Mouse (Mus musculus) neural tube, embryonic 15.5 days (tissue): ENCODE measurements around the gene P4ha1. TPM values are rescaled to one million over a fixed set of nuclear protein-coding genes. Genes with fewer than 3 reads are reported as not detected.
"Not testable (repeated sequence)": the region's sequence is repeated elsewhere in the genome, so short reads cannot be mapped to it uniquely, and the experiment has no call there.

ENCODE experiments used
- ATAC-seq: fragments of 200-750 bp; cut with Nextera tagmentation; 2 replicates; pipeline ENCODE4 v1.8.0; 2017; ENCODE audit warnings: mild to moderate bottlenecking, moderate TSS enrichment, moderate library complexity; ENCODE audit not compliant: low FRiP score
- H3K27ac ChIP-seq: fragments of 300-500 bp; sonication (generic); replicated peaks from 2 replicates; pipeline ENCODE4 v1.5.1; 2015; ENCODE audit warnings: mild to moderate bottlenecking, inconsistent platforms
- H3K27me3 ChIP-seq: fragments of 300-500 bp; sonication (generic); replicated peaks from 2 replicates; pipeline ENCODE4 v1.6.1; 2015; ENCODE audit warnings: inconsistent platforms
- H3K36me3 ChIP-seq: fragments of 300-500 bp; sonication (generic); 2 replicates; pipeline ENCODE4 v1.6.1; 2015; ENCODE audit warnings: inconsistent platforms
- H3K4me1 ChIP-seq: fragments of 300-500 bp; sonication (generic); 2 replicates; pipeline ENCODE4 v1.6.1; 2015; ENCODE audit warnings: inconsistent platforms
- H3K4me2 ChIP-seq: fragments of 300-500 bp; sonication (generic); 2 replicates; pipeline ENCODE4 v1.6.1; 2015; ENCODE audit warnings: inconsistent platforms, mild to moderate bottlenecking, moderate library complexity
- H3K4me3 ChIP-seq: fragments of 300-500 bp; sonication (generic); replicated peaks from 2 replicates; pipeline ENCODE4 v1.5.1; 2015; ENCODE audit warnings: mild to moderate bottlenecking, inconsistent platforms
- H3K9ac ChIP-seq: fragments of 300-500 bp; sonication (generic); replicated peaks from 2 replicates; pipeline ENCODE4 v1.6.1; 2015; ENCODE audit warnings: mild to moderate bottlenecking, inconsistent platforms
- H3K9me3 ChIP-seq: fragments of 300-500 bp; sonication (generic); replicated peaks from 2 replicates; pipeline ENCODE4 v1.6.1; 2016; ENCODE audit warnings: inconsistent platforms
- WGBS: fragments of 180-500 bp; shearing (Covaris S2); methylation state at CpG from one replicate; pipeline ENCODE4 v1.1.7; 2015; ENCODE audit warnings: mixed read lengths; 5-methylcytosine and 5-hydroxymethylcytosine counted together
- polyA plus RNA-seq: library from polyadenylated mRNA; unstranded; fragments of >200 nt; fragmentation: Nextera tagmentation; extraction: Ambion mirVana; gene quantifications from 2 replicates; pipeline ENCODE4 v1.2.1, GENCODE M21; 2015

P4ha1 gene
- polyA plus RNA-seq, 1 experiment from 2014 or later, result 31.1 TPM

GRCm38 (mm10) chr10:59292558-59292957, 30.5 kb upstream of the P4ha1 start:
- Histone ChIP-seq H3K9ac (no peak overlapping the region), H3K27ac (no peak overlapping the region), H3K9me3 (no peaks in the 10 kb centered on the region), H3K4me1 (no peaks in the 10 kb centered on the region), H3K36me3 (no peaks in the 10 kb centered on the region), H3K4me2 (no peak overlapping the region), H3K27me3 (no peaks in the 10 kb centered on the region), H3K4me3 (no peak overlapping the region)
- ATAC-seq, result peak; percentile 80
- 30% methylated on average over 4 of the region's 4 CpGs for WGBS

GRCm38 (mm10) chr10:59295241-59295811, 27.8 kb upstream of the P4ha1 start:
- no peak for ATAC-seq
- H3K27me3 ChIP-seq, result no peaks in the 10 kb centered on the region
- H3K4me3 ChIP-seq, result no peak overlapping the region
- WGBS, result 67% methylated on average over 8 of the region's 8 CpGs
- no peak overlapping the region for H3K27ac ChIP-seq
- H3K36me3 ChIP-seq, result no peaks in the 10 kb centered on the region
- H3K9ac ChIP-seq, result no peak overlapping the region
- H3K4me1 ChIP-seq, result no peaks in the 10 kb centered on the region
- no peaks in the 10 kb centered on the region for H3K9me3 ChIP-seq
- H3K4me2 ChIP-seq, result no peak overlapping the region

DNA sequence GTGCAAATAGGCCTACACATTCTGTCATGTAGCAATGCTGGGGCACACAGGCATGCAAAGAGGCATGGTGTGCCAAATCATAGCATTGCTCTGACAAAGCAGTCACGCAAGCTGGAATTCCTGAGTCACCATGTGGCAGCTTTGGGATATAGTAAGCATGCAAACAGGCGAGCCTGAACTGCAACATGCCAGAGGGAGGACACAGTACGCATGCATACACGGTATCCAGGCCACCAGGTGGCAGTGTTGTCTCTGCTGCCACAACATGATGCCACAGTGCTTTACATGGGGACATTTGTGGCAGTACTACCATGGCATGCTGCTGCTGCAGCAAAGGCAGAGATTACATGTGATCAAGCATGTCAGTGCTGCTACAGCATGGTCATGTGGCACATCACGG, 26.8 kb upstream of the P4ha1 start:
- ATAC-seq, result peak; percentile 69
- no peak overlapping the region for H3K9ac ChIP-seq
- WGBS, result 30% methylated on average over 5 of the region's 5 CpGs
- no peak overlapping the region for H3K27ac ChIP-seq
- no peaks in the 10 kb centered on the region for H3K27me3 ChIP-seq
- no peak overlapping the region for H3K4me3 ChIP-seq
- H3K36me3 ChIP-seq, result no peaks in the 10 kb centered on the region
- no peak overlapping the region for H3K4me2 ChIP-seq
- no peaks in the 10 kb centered on the region for H3K4me1 ChIP-seq
- H3K9me3 ChIP-seq, result no peaks in the 10 kb centered on the region

GRCm38 (mm10) chr10:59302671-59303070, 20.4 kb upstream of the P4ha1 start:
- WGBS, result 95% methylated on average over 12 of the region's 12 CpGs
- H3K9me3 ChIP-seq, H3K36me3 ChIP-seq, H3K27me3 ChIP-seq, H3K27ac ChIP-seq, H3K9ac ChIP-seq, H3K4me2 ChIP-seq, ATAC-seq, H3K4me1 ChIP-seq, H3K4me3 ChIP-seq: not testable (repeated sequence)

- no peak overlapping the region for H3K4me3 ChIP-seq
- no peak overlapping the region for H3K4me2 ChIP-seq
- ATAC-seq, result 0 out of 2 replicates have a peak, but pooled peaks have one; percentile 21
- 46% methylated on average over 3 of the region's 3 CpGs for WGBS
- no peaks in the 10 kb centered on the region for H3K27me3 ChIP-seq
- H3K36me3 ChIP-seq, result no peaks in the 10 kb centered on the region
- H3K9me3 ChIP-seq, result peaks cover 2% of the 10 kb centered on the region; the same call in 1 of the 2 replicates
- no peaks in the 10 kb centered on the region for H3K4me1 ChIP-seq
- H3K27ac ChIP-seq, result no peak overlapping the region
- no peak overlapping the region for H3K9ac ChIP-seq
Measured at GRCm38 (mm10) chr10:59308993-59309715, 13.9 kb upstream of the P4ha1 start.

DNA sequence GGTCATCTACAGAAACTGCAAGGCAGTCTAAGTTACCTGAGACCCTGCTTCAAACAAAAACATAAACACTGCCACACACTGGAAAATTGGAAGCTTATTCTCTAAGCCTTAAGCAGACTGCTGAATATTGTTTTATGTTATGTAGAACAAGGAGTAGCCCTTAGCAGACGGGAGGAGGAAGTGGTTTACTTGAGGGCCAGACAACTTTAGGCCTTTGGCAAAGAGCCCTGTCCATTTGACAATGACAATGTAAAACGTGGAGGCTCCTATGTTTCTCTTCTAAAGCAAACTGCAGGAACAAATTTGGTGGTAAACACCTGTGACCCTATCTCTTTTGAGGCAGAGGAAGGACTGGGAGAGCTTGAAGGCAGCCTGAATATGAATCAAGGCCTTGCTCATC, 13.0 kb upstream of the P4ha1 start:
- no peak overlapping the region for H3K27ac ChIP-seq
- H3K27me3 ChIP-seq, result no peaks in the 10 kb centered on the region
- no peaks in the 10 kb centered on the region for H3K36me3 ChIP-seq
- no peaks in the 10 kb centered on the region for H3K4me1 ChIP-seq
- H3K4me2 ChIP-seq, result no peak overlapping the region
- H3K9ac ChIP-seq, result no peak overlapping the region
- peaks cover 2% of the 10 kb centered on the region; the same call in 1 of the 2 replicates for H3K9me3 ChIP-seq
- H3K4me3 ChIP-seq, result no peak overlapping the region
- ATAC-seq, result no peak
- WGBS, result 65% methylated on average over 2 of the region's 2 CpGs

GRCm38 (mm10) chr10:59310691-59311457, 12.2 kb upstream of the P4ha1 start:
- no peak overlapping the region for H3K4me2 ChIP-seq
- H3K36me3 ChIP-seq, result no peaks in the 10 kb centered on the region
- WGBS, result 75% methylated on average over 6 of the region's 6 CpGs
- ATAC-seq, result no peak
- no peak overlapping the region for H3K27ac ChIP-seq
- H3K9me3 ChIP-seq, result peaks cover 2% of the 10 kb centered on the region; the same call in 1 of the 2 replicates
- H3K4me3 ChIP-seq, result no peak overlapping the region
- no peaks in the 10 kb centered on the region for H3K27me3 ChIP-seq
- no peaks in the 10 kb centered on the region for H3K4me1 ChIP-seq
- no peak overlapping the region for H3K9ac ChIP-seq

- Histone ChIP-seq H3K4me3 (no peak overlapping the region), H3K4me2 (no peak overlapping the region), H3K27ac (no peak overlapping the region), H3K9me3 (peaks cover 2% of the 10 kb centered on the region; the same call in 1 of the 2 replicates), H3K9ac (no peak overlapping the region), H3K27me3 (no peaks in the 10 kb centered on the region), H3K4me1 (no peaks in the 10 kb centered on the region), H3K36me3 (no peaks in the 10 kb centered on the region)
- 89% methylated on average over 5 of the region's 5 CpGs for WGBS
- ATAC-seq, result no peak
Measured at GRCm38 (mm10) chr10:59311881-59312280, 11.2 kb upstream of the P4ha1 start.

DNA sequence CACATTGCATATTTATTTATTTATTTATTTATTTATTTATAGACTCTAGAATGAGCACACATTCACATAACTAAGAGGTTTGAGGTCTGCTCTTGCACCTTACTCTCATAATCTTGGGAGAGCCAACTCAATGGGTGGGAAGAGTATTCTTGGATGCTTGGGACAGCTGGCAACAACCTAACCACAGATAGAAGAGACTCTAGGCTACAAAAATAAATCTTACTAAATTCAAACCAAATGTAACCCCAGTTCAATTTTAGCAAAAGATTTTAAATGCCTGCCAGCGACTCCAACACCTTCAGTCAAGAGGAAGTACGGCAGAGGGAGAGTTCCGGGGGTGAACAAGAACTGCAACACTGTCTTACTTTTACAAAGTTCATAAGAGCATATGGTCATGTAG, 2.0 kb upstream of the P4ha1 start:
- no peak overlapping the region for H3K4me2 ChIP-seq
- no peak overlapping the region for H3K27ac ChIP-seq
- H3K36me3 ChIP-seq, result no peaks in the 10 kb centered on the region
- no peaks in the 10 kb centered on the region for H3K27me3 ChIP-seq
- 96% methylated on average over 3 of the region's 3 CpGs for WGBS
- no peak overlapping the region for H3K4me3 ChIP-seq
- ATAC-seq, result no peak
- H3K9ac ChIP-seq, result no peak overlapping the region
- H3K9me3 ChIP-seq, result no peaks in the 10 kb centered on the region
- peaks cover 21% of the 10 kb centered on the region for H3K4me1 ChIP-seq

- Histone ChIP-seq H3K4me1 (peaks cover 22% of the 10 kb centered on the region), H3K9me3 (no peaks in the 10 kb centered on the region), H3K4me3 (no peak overlapping the region), H3K9ac (peak overlapping the region; percentile 48), H3K4me2 (peak overlapping the region; percentile 78), H3K27ac (peak overlapping the region; percentile 92), H3K27me3 (no peaks in the 10 kb centered on the region), H3K36me3 (no peaks in the 10 kb centered on the region)
- ATAC-seq, result 0 out of 2 replicates have a peak, but pooled peaks have one; percentile 6
- 55% methylated on average over 4 of the region's 4 CpGs for WGBS
Measured at GRCm38 (mm10) chr10:59322271-59322670, 825 bp upstream of the P4ha1 start.

GRCm38 (mm10) chr10:59323488-59324161, 529 bp downstream of the P4ha1 start:
- Histone ChIP-seq H3K4me3 (peak overlapping the region; percentile 64), H3K36me3 (no peaks in the 10 kb centered on the region), H3K9ac (peak overlapping the region; percentile 74), H3K27ac (peak overlapping the region; percentile 92), H3K9me3 (no peaks in the 10 kb centered on the region), H3K4me1 (peaks cover 22% of the 10 kb centered on the region), H3K27me3 (no peaks in the 10 kb centered on the region), H3K4me2 (peak overlapping the region; percentile 78)
- under 1% methylated on average over 46 of the region's 49 CpGs for WGBS
- ATAC-seq, result peak; percentile 81
